Mouse (Mus musculus): Measurements from ENCODE around the gene Lamc2.

DNA sequence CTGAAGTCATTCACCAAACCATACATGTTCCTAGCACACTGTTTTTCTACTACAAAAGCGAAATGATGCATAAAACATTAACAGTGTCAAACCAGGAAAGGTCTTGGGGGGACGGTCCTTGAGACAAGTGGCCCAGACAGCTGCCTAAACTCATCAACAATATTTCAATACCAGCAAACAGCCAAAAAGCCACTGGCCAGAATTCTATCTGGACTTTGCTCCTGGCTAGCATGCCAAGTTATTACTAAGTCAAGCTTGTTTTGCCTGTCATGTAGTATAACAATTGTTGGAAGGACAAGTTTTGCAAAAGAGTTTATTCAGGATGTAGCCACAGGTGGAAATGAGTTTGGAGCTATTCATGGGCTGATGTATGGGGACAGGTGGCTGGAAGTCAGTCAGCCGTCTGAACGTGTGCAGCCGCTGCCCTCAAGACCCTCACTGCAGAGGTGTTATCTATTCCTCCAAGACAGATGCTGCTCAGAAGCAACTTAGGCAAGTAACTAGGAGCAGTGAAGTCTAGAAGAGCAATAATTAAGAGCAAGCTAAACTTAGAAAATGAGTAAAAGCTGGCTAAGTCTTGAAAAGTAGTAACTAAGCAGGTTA is 29.1 kb downstream of the Lamc2 start:
- TF ChIP-seq EP300 (IDR thresholded peaks at IDR 0.05; ENCODE audit: low read depth) (no peak), CTCF (IDR thresholded peaks at IDR 0.05; ENCODE audit: low read depth) (no peak)
